16 mouse cellular contexts compared by ENCODE assay signal in genomic region chr10:85320971-85321370, GRCm38 (mm10).
A peak's percentile ranks its signal among the peaks of the same experiment; 100 is the strongest.
DNase-seq lines count a peak whose midpoint lies in the region; ATAC-seq and TF ChIP-seq lines count a peak whose summit lies in the region.
"Had no signal": no experiment of that assay in that cellular context is flagged by ENCODE, and none has a peak within 500 bp of the region (broad histone marks: within the 10 kb centered on the region; RNA-seq: fewer than 3 reads in every experiment).

No protein-coding gene starts in this region.

- no peak overlapping the region for H3K27ac ChIP-seq in hindbrain, postnatal 0 days
- H3K27ac ChIP-seq in hindbrain, embryonic 14.5 days, result no peak overlapping the region
- no peak overlapping the region for H3K27ac ChIP-seq in midbrain, postnatal 0 days (ENCODE audit: low read depth, low read length)
- no peak overlapping the region for H3K27ac ChIP-seq in midbrain, embryonic 10.5 days (replicated peaks)
- H3K27ac ChIP-seq: forebrain, embryonic 12.5 days; heart, embryonic 15.5 days; limb, embryonic 15.5 days; lung, embryonic 15.5 days; neural tube, embryonic 15.5 days had no signal

- peak; percentile 15 for DNase-seq in adrenal gland, postnatal 10 days
- DNase-seq in adrenal gland, postnatal 36 days, result no peak
- DNase-seq in hindbrain, postnatal 0 days (ENCODE audit: low spot score), result peak; percentile 51
- no peak for DNase-seq in hindbrain, embryonic 14.5 days (ENCODE audit: low spot score)
- peak; percentile 50 for DNase-seq in midbrain, postnatal 0 days (ENCODE audit: low spot score)
- no peak for DNase-seq in midbrain, embryonic 10.5 days (ENCODE audit: low spot score)
- no peak for DNase-seq in embryo, embryonic 11 days
- no peak for DNase-seq in layer of hippocampus, adult 18-20 months (ENCODE audit: low spot score in 2 of 2)
- DNase-seq: cerebellum, adult 11-12 months; right cerebral cortex, postnatal 4 days had no signal

- no peak for TF ChIP-seq CTCF in hindbrain, postnatal 0 days (IDR thresholded peaks at IDR 0.05; ENCODE audit: low read depth)
- no peak for TF ChIP-seq CTCF in midbrain, postnatal 0 days (IDR thresholded peaks at IDR 0.05)

- 50% methylated on average over 1 of the region's 1 CpGs for WGBS in hindbrain, postnatal 0 days
- 82% methylated on average over 1 of the region's 1 CpGs for WGBS in hindbrain, embryonic 14.5 days
- WGBS in midbrain, postnatal 0 days, result 67% methylated on average over 1 of the region's 1 CpGs
- WGBS in midbrain, embryonic 10.5 days, result 72% methylated on average over 1 of the region's 1 CpGs

- ATAC-seq in hindbrain, postnatal 0 days, result 0 out of 2 replicates have a peak, but pooled peaks have one; percentile 38
- no peak for ATAC-seq in hindbrain, embryonic 14.5 days (ENCODE audit: low FRiP score)
- no peak for ATAC-seq in midbrain, postnatal 0 days (ENCODE audit: low FRiP score)

- no peaks in the 10 kb centered on the region for H3K4me1 ChIP-seq in hindbrain, postnatal 0 days (ENCODE audit: insufficient read depth, low read length)
- no peaks in the 10 kb centered on the region for H3K4me1 ChIP-seq in hindbrain, embryonic 14.5 days (replicated peaks; ENCODE audit: control insufficient read depth, insufficient read depth, low read length)
- H3K4me1 ChIP-seq in midbrain, postnatal 0 days (ENCODE audit: insufficient read depth, low read length), result no peaks in the 10 kb centered on the region
- no peaks in the 10 kb centered on the region for H3K4me1 ChIP-seq in midbrain, embryonic 10.5 days
- H3K4me1 ChIP-seq: forebrain, embryonic 12.5 days; heart, embryonic 15.5 days; limb, embryonic 15.5 days; lung, embryonic 15.5 days; neural tube, embryonic 15.5 days had no signal

- H3K4me3 ChIP-seq in hindbrain, postnatal 0 days (ENCODE audit: low read length), result no peak overlapping the region
- H3K4me3 ChIP-seq in hindbrain, embryonic 14.5 days (replicated peaks; ENCODE audit: low read length), result no peak overlapping the region
- H3K4me3 ChIP-seq in midbrain, postnatal 0 days (ENCODE audit: low read depth, low read length), result no peak overlapping the region
- H3K4me3 ChIP-seq in midbrain, embryonic 10.5 days, result no peak overlapping the region
- H3K4me3 ChIP-seq: forebrain, embryonic 12.5 days; heart, embryonic 15.5 days; limb, embryonic 15.5 days; lung, embryonic 15.5 days; neural tube, embryonic 15.5 days had no signal

- H3K4me2 ChIP-seq in hindbrain, postnatal 0 days (ENCODE audit: low read depth, low read length), result no peak overlapping the region
- H3K4me2 ChIP-seq in hindbrain, embryonic 14.5 days (replicated peaks), result no peak overlapping the region
- H3K4me2 ChIP-seq in midbrain, postnatal 0 days (ENCODE audit: low read depth, low read length, poor library complexity, severe bottlenecking), result no peak overlapping the region
- H3K4me2 ChIP-seq: forebrain, embryonic 12.5 days; heart, embryonic 15.5 days; limb, embryonic 15.5 days; lung, embryonic 15.5 days; midbrain, embryonic 11.5 days; neural tube, embryonic 15.5 days had no signal

- H3K36me3 ChIP-seq in hindbrain, postnatal 0 days (ENCODE audit: insufficient read depth, low read length), result no peaks in the 10 kb centered on the region
- no peaks in the 10 kb centered on the region for H3K36me3 ChIP-seq in hindbrain, embryonic 14.5 days (replicated peaks; ENCODE audit: control insufficient read depth, insufficient read depth)
- no peaks in the 10 kb centered on the region for H3K36me3 ChIP-seq in midbrain, postnatal 0 days (ENCODE audit: insufficient read depth, low read length)
- H3K36me3 ChIP-seq in midbrain, embryonic 10.5 days, result no peaks in the 10 kb centered on the region
- H3K36me3 ChIP-seq: forebrain, embryonic 12.5 days; heart, embryonic 15.5 days; limb, embryonic 15.5 days; lung, embryonic 15.5 days; neural tube, embryonic 15.5 days had no signal

- no peaks in the 10 kb centered on the region for H3K9me3 ChIP-seq in hindbrain, postnatal 0 days (ENCODE audit: low read length)
- no peaks in the 10 kb centered on the region for H3K9me3 ChIP-seq in hindbrain, embryonic 14.5 days (ENCODE audit: control insufficient read depth, low read length)
- no peaks in the 10 kb centered on the region for H3K9me3 ChIP-seq in midbrain, postnatal 0 days (ENCODE audit: low read length)
- no peaks in the 10 kb centered on the region for H3K9me3 ChIP-seq in midbrain, embryonic 10.5 days (replicated peaks)
- H3K9me3 ChIP-seq: forebrain, embryonic 12.5 days; heart, embryonic 15.5 days; limb, embryonic 15.5 days; lung, embryonic 15.5 days; neural tube, embryonic 15.5 days had no signal

- no peaks in the 10 kb centered on the region for H3K27me3 ChIP-seq in hindbrain, postnatal 0 days (ENCODE audit: insufficient read depth, low read length)
- no peaks in the 10 kb centered on the region for H3K27me3 ChIP-seq in hindbrain, embryonic 14.5 days (ENCODE audit: control insufficient read depth, insufficient read depth, low read length)
- no peaks in the 10 kb centered on the region for H3K27me3 ChIP-seq in midbrain, postnatal 0 days (ENCODE audit: insufficient read depth, low read length)
- H3K27me3 ChIP-seq in midbrain, embryonic 10.5 days (ENCODE audit: low read depth, poor library complexity, severe bottlenecking), result no peaks in the 10 kb centered on the region
- H3K27me3 ChIP-seq: forebrain, embryonic 12.5 days; heart, embryonic 15.5 days; limb, embryonic 15.5 days; lung, embryonic 15.5 days; neural tube, embryonic 15.5 days had no signal

- H3K9ac ChIP-seq in hindbrain, postnatal 0 days (replicated peaks; ENCODE audit: low read length), result no peak overlapping the region
- H3K9ac ChIP-seq in hindbrain, embryonic 14.5 days, result no peak overlapping the region
- no peak overlapping the region for H3K9ac ChIP-seq in midbrain, postnatal 0 days (replicated peaks; ENCODE audit: low read length, poor library complexity, severe bottlenecking)
- H3K9ac ChIP-seq: forebrain, embryonic 12.5 days; heart, embryonic 15.5 days; limb, embryonic 15.5 days; lung, embryonic 15.5 days; neural tube, embryonic 15.5 days had no signal

Comparison
In these comparisons a context has a peak if more than half of its experiments do, and no peak if none do; other contexts are left out.
1. DNase-seq: peak in adrenal gland, postnatal 10 days (single experiment), hindbrain, postnatal 0 days (single experiment) and midbrain, postnatal 0 days (single experiment); none in adrenal gland, postnatal 36 days (0 of 2), hindbrain, embryonic 14.5 days (single experiment), midbrain, embryonic 10.5 days (single experiment), embryo, embryonic 11 days (single experiment) and layer of hippocampus, adult 18-20 months (0 of 2).